In the genomic region with DNA sequence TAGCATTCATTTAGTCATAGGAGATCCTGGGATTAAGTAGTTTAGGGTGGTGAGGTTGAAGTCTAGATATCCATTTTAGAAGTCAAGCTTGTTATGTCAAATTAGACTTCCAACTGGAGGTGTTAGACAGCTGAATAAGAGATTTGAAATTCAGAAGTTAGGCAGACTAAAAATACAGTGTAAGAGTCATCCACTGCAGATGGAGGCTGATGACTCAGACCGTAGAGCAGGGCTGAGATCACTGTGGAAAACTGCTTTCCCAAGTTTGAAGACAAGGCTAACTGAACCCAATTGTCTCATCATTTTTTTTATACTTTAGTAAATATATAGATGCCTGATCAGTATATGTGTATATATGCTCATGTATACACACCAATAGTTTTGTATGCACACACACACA, we compare ENCODE assay signal across 21 mouse cellular contexts.
DNase-seq lines count a peak whose midpoint lies in the region; ATAC-seq and TF ChIP-seq lines count a peak whose summit lies in the region.
"Had no signal": no experiment of that assay in that cellular context is flagged by ENCODE, and none has a peak within 500 bp of the region (broad histone marks: within the 10 kb centered on the region; RNA-seq: fewer than 3 reads in every experiment).

No protein-coding gene starts in this region.

- DNase-seq in adrenal gland, adult 2 months: peak; percentile 4
- no peak for DNase-seq in adrenal gland, postnatal 4 days (ENCODE audit: low spot score in 2 of 2)
- DNase-seq in right cerebral cortex, adult 2 months (ENCODE audit: low spot score in 2 of 2): peak; percentile 52 to 61
- no peak for DNase-seq in right cerebral cortex, postnatal 14 days
- DNase-seq in left cerebral cortex, adult 9 months (ENCODE audit: low spot score in 2 of 2): peak; percentile 55 to 64
- DNase-seq in telencephalon, adult 2 months (ENCODE audit: low read depth, low spot score): peak; percentile 85
- DNase-seq in gastrocnemius, adult 2 months: no peak
- DNase-seq: adrenal gland, postnatal 36 days; cerebellum, adult 9-10 months; embryo, embryonic 11 days; heart, adult 18-20 months; kidney, adult 18-20 months; kidney, postnatal 36 days; liver, embryonic 13.5 days; thymus, adult 2 months had no signal

- H3K9me3 ChIP-seq in kidney, embryonic 15.5 days (replicated peaks): no peaks in the 10 kb centered on the region
- H3K9me3 ChIP-seq: embryonic facial prominence, embryonic 15.5 days; heart, embryonic 15.5 days; hindbrain, embryonic 10.5 days; liver, embryonic 13.5 days; lung, embryonic 15.5 days; midbrain, embryonic 13.5 days had no signal

- no peak for ATAC-seq in kidney, embryonic 15.5 days (replicated peaks; ENCODE audit: low FRiP score)
- ATAC-seq: midbrain, embryonic 13.5 days had no signal

- no peak for TF ChIP-seq CTCF in gastrocnemius, adult 2 months (IDR thresholded peaks at IDR 0.05)

- intact Hi-C loops in gastrocnemius, adult 2 months (cut with DNase I): no loop called here

- H3K4me2 ChIP-seq in kidney, embryonic 15.5 days: no peak overlapping the region
- H3K4me2 ChIP-seq: embryonic facial prominence, embryonic 15.5 days; heart, embryonic 15.5 days; liver, embryonic 13.5 days; lung, embryonic 15.5 days; midbrain, embryonic 13.5 days had no signal

- no peaks in the 10 kb centered on the region for H3K36me3 ChIP-seq in kidney, embryonic 15.5 days
- H3K36me3 ChIP-seq: embryonic facial prominence, embryonic 15.5 days; heart, embryonic 15.5 days; hindbrain, embryonic 10.5 days; liver, embryonic 13.5 days; lung, embryonic 15.5 days; midbrain, embryonic 13.5 days had no signal

- 85% methylated on average over 1 of the region's 1 CpGs for WGBS in kidney, embryonic 15.5 days

- H3K4me3 ChIP-seq in gastrocnemius, adult 2 months: no peak overlapping the region
- no peak overlapping the region for H3K4me3 ChIP-seq in kidney, embryonic 15.5 days (replicated peaks)
- H3K4me3 ChIP-seq: embryonic facial prominence, embryonic 15.5 days; heart, embryonic 15.5 days; hindbrain, embryonic 10.5 days; liver, embryonic 13.5 days; lung, embryonic 15.5 days; midbrain, embryonic 13.5 days had no signal

- no peak overlapping the region for H3K27ac ChIP-seq in gastrocnemius, adult 2 months
- H3K27ac ChIP-seq in kidney, embryonic 15.5 days: no peak overlapping the region
- H3K27ac ChIP-seq: embryonic facial prominence, embryonic 15.5 days; heart, embryonic 15.5 days; hindbrain, embryonic 10.5 days; liver, embryonic 13.5 days; lung, embryonic 15.5 days; midbrain, embryonic 13.5 days had no signal

- H3K9ac ChIP-seq in kidney, embryonic 15.5 days: no peak overlapping the region
- H3K9ac ChIP-seq: embryonic facial prominence, embryonic 15.5 days; heart, embryonic 15.5 days; liver, embryonic 13.5 days; lung, embryonic 15.5 days; midbrain, embryonic 13.5 days had no signal

- no peaks in the 10 kb centered on the region for H3K4me1 ChIP-seq in kidney, embryonic 15.5 days
- H3K4me1 ChIP-seq: embryonic facial prominence, embryonic 15.5 days; hindbrain, embryonic 10.5 days; liver, embryonic 13.5 days; lung, embryonic 15.5 days; midbrain, embryonic 13.5 days had no signal

- H3K27me3 ChIP-seq in kidney, embryonic 15.5 days: no peaks in the 10 kb centered on the region
- H3K27me3 ChIP-seq: embryonic facial prominence, embryonic 15.5 days; heart, embryonic 15.5 days; liver, embryonic 13.5 days; lung, embryonic 15.5 days; midbrain, embryonic 13.5 days had no signal

Comparison
In these comparisons a context has a peak if more than half of its experiments do, and no peak if none do; other contexts are left out.
1. DNase-seq: peak in adrenal gland, adult 2 months (single experiment), right cerebral cortex, adult 2 months (2 of 2), left cerebral cortex, adult 9 months (2 of 2) and telencephalon, adult 2 months (single experiment); none in adrenal gland, postnatal 4 days (0 of 2), right cerebral cortex, postnatal 14 days (single experiment) and gastrocnemius, adult 2 months (single experiment).